Mouse (Mus musculus) megakaryocyte, adult 5-6 weeks (primary cell): ENCODE data around the gene Dnajc6. TPM values are rescaled to one million over a fixed set of nuclear protein-coding genes. Genes with fewer than 3 reads are reported as not detected.
A peak's percentile ranks its signal among the peaks of the same experiment; 100 is the strongest.

Experiments used
- ATAC-seq: 2 replicates; pipeline ENCODE4 v1.8.0; 2016; ENCODE audit warnings: mild to moderate bottlenecking, inconsistent platforms; ENCODE audit not compliant: poor library complexity, severe bottlenecking
- total RNA-seq, 2 experiments: library from RNA; stranded (forward) in 1 of 2; stranded (reverse) in 1 of 2; fragments of 153-499, 151-499 nt in 1 of 2; fragments of 221-1000, 200-1000 nt in 1 of 2; gene quantifications; 2 replicates each; pipeline versions ENCODE4 v1.2.3 to v1.2.4; 2015 to 2017

Gene Dnajc6
- total RNA-seq, 2 experiments from 2014 or later, result 0.66 to 0.76 TPM

- no peak for ATAC-seq
Observed at GRCm38 (mm10) chr4:101505966-101506365, 9.5 kb downstream of the Dnajc6 start.

- ATAC-seq, result no peak
Observed at GRCm38 (mm10) chr4:101506372-101506771, 9.9 kb downstream of the Dnajc6 start.

GRCm38 (mm10) chr4:101507571-101508422 is 11.3 kb downstream of the Dnajc6 start:
- peak; percentile 39 for ATAC-seq

GRCm38 (mm10) chr4:101508431-101508830 is 12.0 kb downstream of the Dnajc6 start:
- ATAC-seq, result no peak

GRCm38 (mm10) chr4:101508851-101509577 is 12.6 kb downstream of the Dnajc6 start:
- ATAC-seq, result peak; percentile 44

- no peak for ATAC-seq
Observed at GRCm38 (mm10) chr4:101510111-101510903, 13.9 kb downstream of the Dnajc6 start.

- no peak for ATAC-seq
Observed at GRCm38 (mm10) chr4:101510904-101511210, 14.4 kb downstream of the Dnajc6 start.

- ATAC-seq, result no peak
Observed at GRCm38 (mm10) chr4:101511768-101512521, 15.5 kb downstream of the Dnajc6 start.

GRCm38 (mm10) chr4:101513251-101513650 is 16.8 kb downstream of the Dnajc6 start:
- no peak for ATAC-seq

- no peak for ATAC-seq
Observed at GRCm38 (mm10) chr4:101515853-101516252, 19.4 kb downstream of the Dnajc6 start.

GRCm38 (mm10) chr4:101516434-101517168 is 20.2 kb downstream of the Dnajc6 start:
- ATAC-seq, result no peak

- no peak for ATAC-seq
Observed at GRCm38 (mm10) chr4:101531901-101532300, 35.5 kb downstream of the Dnajc6 start.

GRCm38 (mm10) chr4:101540516-101540915 is 44.1 kb downstream of the Dnajc6 start:
- ATAC-seq, result no peak

- ATAC-seq, result no peak
Observed at GRCm38 (mm10) chr4:101549958-101550591, 53.6 kb downstream of the Dnajc6 start.

- peak; percentile 78 for ATAC-seq
Observed at GRCm38 (mm10) chr4:101550671-101551161, 54.3 kb downstream of the Dnajc6 start.

- ATAC-seq, result no peak
Observed at GRCm38 (mm10) chr4:101551425-101551824, 55.0 kb downstream of the Dnajc6 start.

GRCm38 (mm10) chr4:101552372-101552771 is 55.9 kb downstream of the Dnajc6 start:
- ATAC-seq, result no peak

GRCm38 (mm10) chr4:101555016-101555415 is 58.6 kb downstream of the Dnajc6 start:
- ATAC-seq, result no peak

GRCm38 (mm10) chr4:101560137-101560536 is 63.7 kb downstream of the Dnajc6 start:
- no peak for ATAC-seq
